Comparison of ENCODE assay signal across 10 mouse cellular contexts in the genomic region with DNA sequence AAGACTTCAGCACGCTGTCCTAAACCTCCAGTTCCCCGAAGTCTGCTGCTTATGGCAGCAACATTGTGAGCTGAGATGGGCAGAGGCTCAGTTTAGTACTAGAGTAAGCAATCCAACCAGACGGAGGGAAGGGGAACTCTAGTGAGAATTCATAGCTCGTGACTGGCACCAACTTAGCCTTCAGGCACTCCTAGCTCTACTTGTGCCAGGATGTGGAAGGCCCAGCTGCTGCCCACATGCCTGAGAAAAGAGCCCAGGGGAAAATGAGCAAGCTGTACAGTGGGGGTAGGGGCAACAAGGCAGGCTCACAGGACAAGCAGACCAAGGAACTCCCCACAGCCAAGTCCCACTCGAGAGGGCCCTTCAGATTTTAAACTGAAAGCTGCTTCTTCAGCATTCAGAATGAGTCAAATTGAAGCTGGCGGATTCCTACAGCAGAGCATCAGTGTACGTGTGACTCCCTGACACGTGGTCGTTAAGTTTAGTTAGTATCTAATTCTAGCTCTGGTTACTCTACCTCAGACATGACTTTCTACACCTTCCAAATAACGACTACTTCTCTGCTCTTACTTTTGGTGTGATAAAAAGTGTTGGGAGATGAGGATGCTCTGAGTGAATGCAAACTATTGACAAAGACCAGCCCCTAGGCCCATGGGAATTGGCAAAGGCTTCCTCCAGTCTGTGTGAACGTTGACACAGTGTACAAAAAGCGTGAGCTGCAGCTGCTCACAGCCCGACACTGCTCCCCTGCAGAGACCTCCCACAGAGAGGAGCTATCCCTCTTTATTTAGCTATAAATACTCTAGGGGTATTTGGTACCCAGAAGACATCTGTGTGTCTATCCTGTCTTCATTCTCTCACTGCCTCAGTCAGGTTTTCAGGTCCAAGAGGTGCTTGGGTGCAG. TPM values are rescaled to one million over a fixed set of nuclear protein-coding genes. Genes with fewer than 3 reads are reported as not detected.
DNase-seq lines count a peak whose midpoint lies in the region; ATAC-seq and TF ChIP-seq lines count a peak whose summit lies in the region.
"Had no signal": no experiment of that assay in that cellular context is flagged by ENCODE, and none has a peak within 500 bp of the region (broad histone marks: within the 10 kb centered on the region; RNA-seq: fewer than 3 reads in every experiment).

No protein-coding gene starts in this region.

- ATAC-seq in lung, embryonic 16.5 days (ENCODE audit: low read depth), result no peak
- ATAC-seq in embryonic facial prominence, embryonic 15.5 days (ENCODE audit: insufficient number of reproducible peaks, low FRiP score, low TSS enrichment, low read depth), result peak; percentile 70; the same call in 1 of the 2 replicates
- peak; percentile 56; the same call in 1 of the 2 replicates for ATAC-seq in hindbrain, embryonic 15.5 days (ENCODE audit: low FRiP score, low read depth)
- no peak for ATAC-seq in neural tube, embryonic 15.5 days (ENCODE audit: low FRiP score)
- no peak for ATAC-seq in erythroid progenitor cell, adult 5-6 weeks (replicated peaks; ENCODE audit: low FRiP score, poor library complexity, severe bottlenecking)
- ATAC-seq: Patski had no signal

- H3K4me2 ChIP-seq in lung, embryonic 16.5 days (ENCODE audit: low read depth, low read length), result no peak overlapping the region
- H3K4me2 ChIP-seq in embryonic facial prominence, embryonic 15.5 days (replicated peaks), result peak overlapping the region; percentile 6; the same call in 1 of the 2 replicates
- H3K4me2 ChIP-seq in hindbrain, embryonic 15.5 days, result no peak overlapping the region
- H3K4me2 ChIP-seq in neural tube, embryonic 15.5 days, result no peak overlapping the region

- no peaks in the 10 kb centered on the region for H3K4me1 ChIP-seq in lung, embryonic 16.5 days (replicated peaks; ENCODE audit: control insufficient read depth, insufficient read depth, low read length)
- H3K4me1 ChIP-seq in embryonic facial prominence, embryonic 15.5 days, result peaks cover 42% of the 10 kb centered on the region
- H3K4me1 ChIP-seq in hindbrain, embryonic 15.5 days (replicated peaks), result peaks cover 13% of the 10 kb centered on the region
- H3K4me1 ChIP-seq in neural tube, embryonic 15.5 days, result peaks cover 31% of the 10 kb centered on the region
- H3K4me1 ChIP-seq in cerebellum, adult 2 months (ENCODE audit: control insufficient read depth, insufficient read depth, low read length), result 0 out of 2 replicates have a peak, but pooled peaks cover 2% of the 10 kb centered on the region
- H3K4me1 ChIP-seq: heart, embryonic 10.5 days had no signal

- H3K9me3 ChIP-seq in lung, embryonic 16.5 days (ENCODE audit: control insufficient read depth, low read length), result no peaks in the 10 kb centered on the region
- no peaks in the 10 kb centered on the region for H3K9me3 ChIP-seq in embryonic facial prominence, embryonic 15.5 days (replicated peaks)
- H3K9me3 ChIP-seq in hindbrain, embryonic 15.5 days, result no peaks in the 10 kb centered on the region
- H3K9me3 ChIP-seq in neural tube, embryonic 15.5 days (replicated peaks), result no peaks in the 10 kb centered on the region
- H3K9me3 ChIP-seq: heart, embryonic 10.5 days had no signal

- no peak overlapping the region for H3K27ac ChIP-seq in lung, embryonic 16.5 days (ENCODE audit: low read length)
- H3K27ac ChIP-seq in embryonic facial prominence, embryonic 15.5 days (replicated peaks), result peak overlapping the region; percentile 80
- H3K27ac ChIP-seq in hindbrain, embryonic 15.5 days (replicated peaks), result peak overlapping the region; percentile 6; the same call in 1 of the 2 replicates
- peak overlapping the region; percentile 56 for H3K27ac ChIP-seq in neural tube, embryonic 15.5 days (replicated peaks)
- H3K27ac ChIP-seq in cerebellum, adult 2 months (ENCODE audit: insufficient read depth, low read length), result no peak overlapping the region
- H3K27ac ChIP-seq: heart, embryonic 10.5 days had no signal

- H3K4me3 ChIP-seq in lung, embryonic 16.5 days (ENCODE audit: low read length), result no peak overlapping the region
- no peak overlapping the region for H3K4me3 ChIP-seq in embryonic facial prominence, embryonic 15.5 days (replicated peaks)
- H3K4me3 ChIP-seq in hindbrain, embryonic 15.5 days, result no peak overlapping the region
- H3K4me3 ChIP-seq in neural tube, embryonic 15.5 days (replicated peaks), result no peak overlapping the region
- no peak overlapping the region for H3K4me3 ChIP-seq in cerebellum, adult 2 months (replicated peaks; ENCODE audit: insufficient read depth, low read depth, low read length)
- H3K4me3 ChIP-seq: heart, embryonic 10.5 days had no signal

- WGBS in lung, embryonic 16.5 days, result 68% methylated on average over 13 of the region's 13 CpGs
- WGBS in embryonic facial prominence, embryonic 15.5 days, result 38% methylated on average over 13 of the region's 13 CpGs
- 50% methylated on average over 13 of the region's 13 CpGs for WGBS in hindbrain, embryonic 15.5 days
- WGBS in neural tube, embryonic 15.5 days, result 36% methylated on average over 13 of the region's 13 CpGs
- 24% methylated on average over 13 of the region's 13 CpGs for WGBS in cerebellum, adult 2 months

- 0 out of 2 replicates have a peak overlapping the region, but pooled peaks have one; percentile 7 for H3K9ac ChIP-seq in lung, embryonic 16.5 days (ENCODE audit: low read length)
- H3K9ac ChIP-seq in embryonic facial prominence, embryonic 15.5 days, result no peak overlapping the region
- H3K9ac ChIP-seq in hindbrain, embryonic 15.5 days, result no peak overlapping the region
- H3K9ac ChIP-seq in neural tube, embryonic 15.5 days (replicated peaks), result no peak overlapping the region

- TF ChIP-seq POLR2A in cerebellum, adult 2 months (IDR thresholded peaks at IDR 0.05; ENCODE audit: borderline replicate concordance, insufficient read depth, low read length), result no peak

- no peaks in the 10 kb centered on the region for H3K27me3 ChIP-seq in lung, embryonic 16.5 days (ENCODE audit: control insufficient read depth, insufficient read depth, low read depth, low read length)
- no peaks in the 10 kb centered on the region for H3K27me3 ChIP-seq in embryonic facial prominence, embryonic 15.5 days
- no peaks in the 10 kb centered on the region for H3K27me3 ChIP-seq in hindbrain, embryonic 15.5 days
- no peaks in the 10 kb centered on the region for H3K27me3 ChIP-seq in neural tube, embryonic 15.5 days (replicated peaks)
- no peaks in the 10 kb centered on the region for H3K27me3 ChIP-seq in cerebellum, adult 2 months (ENCODE audit: control insufficient read depth, insufficient read depth, low read length)
- H3K27me3 ChIP-seq: Patski had no signal

- peaks cover 3% of the 10 kb centered on the region; the same call in 1 of the 2 replicates for H3K36me3 ChIP-seq in lung, embryonic 16.5 days (ENCODE audit: control insufficient read depth, insufficient read depth, low read length)
- no peaks in the 10 kb centered on the region; the same call in 1 of the 2 replicates for H3K36me3 ChIP-seq in embryonic facial prominence, embryonic 15.5 days
- H3K36me3 ChIP-seq in hindbrain, embryonic 15.5 days, result peaks cover 5% of the 10 kb centered on the region; the same call in 1 of the 2 replicates
- H3K36me3 ChIP-seq in neural tube, embryonic 15.5 days, result peaks cover 2% of the 10 kb centered on the region; the same call in 1 of the 2 replicates

- no peak for DNase-seq in lung, postnatal 10 days
- DNase-seq in cerebellum, adult 11-12 months, result no peak
- no peak for DNase-seq in cerebellum, adult 2 months

- no peak for TF ChIP-seq CTCF in cerebellum, adult 2 months (IDR thresholded peaks at IDR 0.05; ENCODE audit: borderline replicate concordance, insufficient read depth, low read depth, low read length)

RNA-seq across cellular contexts. Expression of a gene that starts 6.8 kb away (rescaled TPM):
- polyA plus RNA-seq in lung, embryonic 16.5 days (2015; fragmentation: Nextera tagmentation; extraction: Ambion mirVana), result 30.2 and 31.8 TPM in 2 replicates
- polyA plus RNA-seq in embryonic facial prominence, embryonic 15.5 days (2015; fragmentation: Nextera tagmentation; extraction: Ambion mirVana), result 35.2 and 42.0 TPM in 2 replicates
- 31.3 and 33.4 TPM in 2 replicates for polyA plus RNA-seq in hindbrain, embryonic 15.5 days (2015; fragmentation: Nextera tagmentation; extraction: Ambion mirVana)
- polyA plus RNA-seq in neural tube, embryonic 15.5 days (2015; fragmentation: Nextera tagmentation; extraction: Ambion mirVana), result 31.0 and 35.8 TPM in 2 replicates
- polyA plus RNA-seq in cerebellum, adult 2 months (2012; rRNA removed), result 54.9 and 65.5 TPM in 2 replicates
- total RNA-seq in erythroid progenitor cell, adult 5-6 weeks (2015; ENCODE audit: low replicate concordance), result 20.5 and 73.5 TPM in 2 replicates
- 10.1 and 15.4 TPM in 2 replicates for total RNA-seq in erythroid progenitor cell, adult 5-6 weeks (2017; ENCODE audit: low replicate concordance)

RNA-seq across cellular contexts. Expression of a gene that starts 7.4 kb away (rescaled TPM):
- polyA plus RNA-seq in lung, embryonic 16.5 days (2015; fragmentation: Nextera tagmentation; extraction: Ambion mirVana), result 13.8 and 14.5 TPM in 2 replicates
- 33.2 and 34.2 TPM in 2 replicates for polyA plus RNA-seq in embryonic facial prominence, embryonic 15.5 days (2015; fragmentation: Nextera tagmentation; extraction: Ambion mirVana)
- polyA plus RNA-seq in hindbrain, embryonic 15.5 days (2015; fragmentation: Nextera tagmentation; extraction: Ambion mirVana), result 13.0 and 15.0 TPM in 2 replicates
- polyA plus RNA-seq in neural tube, embryonic 15.5 days (2015; fragmentation: Nextera tagmentation; extraction: Ambion mirVana), result 13.9 and 14.5 TPM in 2 replicates
- 28.1 and 29.4 TPM in 2 replicates for polyA plus RNA-seq in cerebellum, adult 2 months (2012; rRNA removed)
- total RNA-seq in erythroid progenitor cell, adult 5-6 weeks (2015; ENCODE audit: low replicate concordance), result 4.3 TPM in 1 of 2 replicates, not detected in the other
- total RNA-seq in erythroid progenitor cell, adult 5-6 weeks (2017; ENCODE audit: low replicate concordance), result 8.2 TPM in 1 of 2 replicates, not detected in the other

RNA-seq across cellular contexts. Expression of a gene that starts 40.9 kb away (rescaled TPM):
- polyA plus RNA-seq in lung, embryonic 16.5 days (2015; fragmentation: Nextera tagmentation; extraction: Ambion mirVana), result 82.3 and 84.4 TPM in 2 replicates
- polyA plus RNA-seq in embryonic facial prominence, embryonic 15.5 days (2015; fragmentation: Nextera tagmentation; extraction: Ambion mirVana), result 87.2 and 92.4 TPM in 2 replicates
- polyA plus RNA-seq in hindbrain, embryonic 15.5 days (2015; fragmentation: Nextera tagmentation; extraction: Ambion mirVana), result 85.9 and 86.6 TPM in 2 replicates
- polyA plus RNA-seq in neural tube, embryonic 15.5 days (2015; fragmentation: Nextera tagmentation; extraction: Ambion mirVana), result 89.3 and 90.6 TPM in 2 replicates
- polyA plus RNA-seq in cerebellum, adult 2 months (2012; rRNA removed), result 60.9 and 70.4 TPM in 2 replicates
- total RNA-seq in erythroid progenitor cell, adult 5-6 weeks (2015; ENCODE audit: low replicate concordance), result 21.4 and 31.4 TPM in 2 replicates
- 15.1 and 25.8 TPM in 2 replicates for total RNA-seq in erythroid progenitor cell, adult 5-6 weeks (2017; ENCODE audit: low replicate concordance)

RNA-seq across cellular contexts. Expression of a gene that starts 40.9 kb away (rescaled TPM):
- polyA plus RNA-seq in lung, embryonic 16.5 days (2015; fragmentation: Nextera tagmentation; extraction: Ambion mirVana), result 60.0 and 65.9 TPM in 2 replicates
- 71.5 and 72.8 TPM in 2 replicates for polyA plus RNA-seq in embryonic facial prominence, embryonic 15.5 days (2015; fragmentation: Nextera tagmentation; extraction: Ambion mirVana)
- polyA plus RNA-seq in hindbrain, embryonic 15.5 days (2015; fragmentation: Nextera tagmentation; extraction: Ambion mirVana), result 52.3 and 59.8 TPM in 2 replicates
- polyA plus RNA-seq in neural tube, embryonic 15.5 days (2015; fragmentation: Nextera tagmentation; extraction: Ambion mirVana), result 59.7 and 61.4 TPM in 2 replicates
- polyA plus RNA-seq in cerebellum, adult 2 months (2012; rRNA removed), result 25.6 and 26.3 TPM in 2 replicates
- 16.9 and 21.0 TPM in 2 replicates for total RNA-seq in erythroid progenitor cell, adult 5-6 weeks (2015; ENCODE audit: low replicate concordance)
- 7.1 and 14.1 TPM in 2 replicates for total RNA-seq in erythroid progenitor cell, adult 5-6 weeks (2017; ENCODE audit: low replicate concordance)

Comparison
In these comparisons a context has a peak if more than half of its experiments do, and no peak if none do; other contexts are left out.
1. ATAC-seq: peak in embryonic facial prominence, embryonic 15.5 days (single experiment) and hindbrain, embryonic 15.5 days (single experiment); none in lung, embryonic 16.5 days (single experiment), neural tube, embryonic 15.5 days (single experiment) and erythroid progenitor cell, adult 5-6 weeks (single experiment).
2. H3K27ac ChIP-seq: peak in embryonic facial prominence, embryonic 15.5 days (single experiment), hindbrain, embryonic 15.5 days (single experiment) and neural tube, embryonic 15.5 days (single experiment); none in lung, embryonic 16.5 days (single experiment) and cerebellum, adult 2 months (single experiment).